Mouse (Mus musculus): ENCODE data around the gene Atad3a. TPM values are rescaled to one million over a fixed set of nuclear protein-coding genes. Genes with fewer than 3 reads are reported as not detected.

Gene Atad3a
- polyA plus RNA-seq, 1 experiment from 2014 or later, result 93.9 TPM

Small RNA genes within 50 kb of the gene (microRNA-seq; reads per million reads assigned to microRNA genes)
- not detected for gene Gm27743

Other genes with a start within 250 kb of the Atad3a start
- 80.0 and 88.9 TPM in 2 replicates for gene Nadk, start 198.7 kb downstream of the Atad3a start, polyA plus RNA-seq (2015; fragmentation: Nextera tagmentation; extraction: Ambion mirVana)
- 12.3 and 16.4 TPM in 2 replicates for gene Slc35e2, start 159.7 kb downstream of the Atad3a start, polyA plus RNA-seq (2015; fragmentation: Nextera tagmentation; extraction: Ambion mirVana)
- gene Cdk11b, start 136.2 kb downstream of the Atad3a start, polyA plus RNA-seq (2015; fragmentation: Nextera tagmentation; extraction: Ambion mirVana), result 50.0 and 54.9 TPM in 2 replicates
- gene Gm10563, start 115.7 kb downstream of the Atad3a start, polyA plus RNA-seq (2015; fragmentation: Nextera tagmentation; extraction: Ambion mirVana), result not detected in 2 replicates
- 2.9 and 5.3 TPM in 2 replicates for gene Mmp23, start 107.7 kb downstream of the Atad3a start, polyA plus RNA-seq (2015; fragmentation: Nextera tagmentation; extraction: Ambion mirVana)
- gene Mib2, start 91.9 kb downstream of the Atad3a start, polyA plus RNA-seq (2015; fragmentation: Nextera tagmentation; extraction: Ambion mirVana), result 54.4 and 55.7 TPM in 2 replicates
- 14.2 and 15.5 TPM in 2 replicates for gene Fndc10, start 66.8 kb downstream of the Atad3a start, polyA plus RNA-seq (2015; fragmentation: Nextera tagmentation; extraction: Ambion mirVana)
- 166 and 178 TPM in 2 replicates for gene Ssu72, start 56.3 kb downstream of the Atad3a start, polyA plus RNA-seq (2015; fragmentation: Nextera tagmentation; extraction: Ambion mirVana)
- gene Tmem240, start 26.3 kb downstream of the Atad3a start, polyA plus RNA-seq (2015; fragmentation: Nextera tagmentation; extraction: Ambion mirVana), result 17.4 and 22.2 TPM in 2 replicates
- gene Vwa1, start 13.6 kb upstream of the Atad3a start, polyA plus RNA-seq (2015; fragmentation: Nextera tagmentation; extraction: Ambion mirVana), result 38.0 and 39.0 TPM in 2 replicates
- gene Tmem88b, start 24.8 kb upstream of the Atad3a start, polyA plus RNA-seq (2015; fragmentation: Nextera tagmentation; extraction: Ambion mirVana), result 0.89 and 1.3 TPM in 2 replicates
- gene Ankrd65, start 29.3 kb upstream of the Atad3a start, polyA plus RNA-seq (2015; fragmentation: Nextera tagmentation; extraction: Ambion mirVana), result not detected in 2 replicates
- gene Mrpl20, start 41.8 kb upstream of the Atad3a start, polyA plus RNA-seq (2015; fragmentation: Nextera tagmentation; extraction: Ambion mirVana), result 251 and 267 TPM in 2 replicates
- 118 and 132 TPM in 2 replicates for gene Ccnl2, start 51.4 kb upstream of the Atad3a start, polyA plus RNA-seq (2015; fragmentation: Nextera tagmentation; extraction: Ambion mirVana)
- 133 and 143 TPM in 2 replicates for gene Aurkaip1, start 70.2 kb upstream of the Atad3a start, polyA plus RNA-seq (2015; fragmentation: Nextera tagmentation; extraction: Ambion mirVana)
- gene Mxra8, start 78.6 kb upstream of the Atad3a start, polyA plus RNA-seq (2015; fragmentation: Nextera tagmentation; extraction: Ambion mirVana), result 35.7 and 36.5 TPM in 2 replicates
- 10.2 and 10.7 TPM in 2 replicates for gene Dvl1, start 86.3 kb upstream of the Atad3a start, polyA plus RNA-seq (2015; fragmentation: Nextera tagmentation; extraction: Ambion mirVana)
- gene Tas1r3, start 102.3 kb upstream of the Atad3a start, polyA plus RNA-seq (2015; fragmentation: Nextera tagmentation; extraction: Ambion mirVana), result 0.29 and 0.40 TPM in 2 replicates
- gene Cptp, start 108.3 kb upstream of the Atad3a start, polyA plus RNA-seq (2015; fragmentation: Nextera tagmentation; extraction: Ambion mirVana), result 30.2 and 31.7 TPM in 2 replicates
- gene Ints11, start 108.5 kb upstream of the Atad3a start, polyA plus RNA-seq (2015; fragmentation: Nextera tagmentation; extraction: Ambion mirVana), result 67.2 and 74.7 TPM in 2 replicates
- gene Pusl1, start 130.7 kb upstream of the Atad3a start, polyA plus RNA-seq (2015; fragmentation: Nextera tagmentation; extraction: Ambion mirVana), result 66.6 and 66.7 TPM in 2 replicates
- gene Acap3, start 130.7 kb upstream of the Atad3a start, polyA plus RNA-seq (2015; fragmentation: Nextera tagmentation; extraction: Ambion mirVana), result 62.3 and 74.5 TPM in 2 replicates
- 97.6 and 98.8 TPM in 2 replicates for gene Ube2j2, start 182.7 kb upstream of the Atad3a start, polyA plus RNA-seq (2015; fragmentation: Nextera tagmentation; extraction: Ambion mirVana)
- gene C1qtnf12, start 201.2 kb upstream of the Atad3a start, polyA plus RNA-seq (2015; fragmentation: Nextera tagmentation; extraction: Ambion mirVana), result 13.9 and 16.4 TPM in 2 replicates
- 35.5 and 35.7 TPM in 2 replicates for gene B3galt6, start 231.6 kb upstream of the Atad3a start, polyA plus RNA-seq (2015; fragmentation: Nextera tagmentation; extraction: Ambion mirVana)
- gene Sdf4, start 231.8 kb upstream of the Atad3a start, polyA plus RNA-seq (2015; fragmentation: Nextera tagmentation; extraction: Ambion mirVana), result 120 and 124 TPM in 2 replicates